Mouse (Mus musculus) layer of hippocampus, adult 8-10 months (tissue): ENCODE measurements at regions not wholly inside any gene's neighbourhood (a gene's known extent, or its start where the extent isn't known, plus 50 kb on each side); places are given as distances from the start of the nearest gene placed in this dataset.

Experiments
- DNase-seq, 2 experiments: peaks; one replicate each; pipeline ENCODE4 v3.0.0; 2022; ENCODE audit warnings: low spot score in 2 of 2

GRCm38 (mm10) chr1:186034443-186034842 lies 82.7 kb downstream of the Lyplal1 start:
- no peak for DNase-seq
